In genomic region chr3:129208031-129208380, GRCm38 (mm10) we compare ENCODE assay signal across 21 mouse cellular contexts. TPM values are rescaled to one million over a fixed set of nuclear protein-coding genes. Genes with fewer than 3 reads are reported as not detected.
DNase-seq lines count a peak whose midpoint lies in the region; ATAC-seq lines count a peak whose summit lies in the region.
"Had no signal": no experiment of that assay in that cellular context is flagged by ENCODE, and none has a peak within 500 bp of the region (broad histone marks: within the 10 kb centered on the region; RNA-seq: fewer than 3 reads in every experiment).

No protein-coding gene starts in this region.

- H3K36me3 ChIP-seq in forebrain, embryonic 10.5 days (replicated peaks) = no peaks in the 10 kb centered on the region
- no peaks in the 10 kb centered on the region for H3K36me3 ChIP-seq in forebrain, embryonic 14.5 days (ENCODE audit: control insufficient read depth, insufficient read depth, low read length)
- no peaks in the 10 kb centered on the region for H3K36me3 ChIP-seq in midbrain, embryonic 13.5 days
- no peaks in the 10 kb centered on the region for H3K36me3 ChIP-seq in midbrain, embryonic 16.5 days (ENCODE audit: control insufficient read depth, insufficient read depth, low read length)
- H3K36me3 ChIP-seq in embryonic facial prominence, embryonic 15.5 days = no peaks in the 10 kb centered on the region
- H3K36me3 ChIP-seq: G1E; heart, embryonic 10.5 days; intestine, embryonic 15.5 days had no signal

- no peak overlapping the region for H3K27ac ChIP-seq in forebrain, embryonic 10.5 days
- no peak overlapping the region for H3K27ac ChIP-seq in forebrain, embryonic 14.5 days (ENCODE audit: low read depth, low read length)
- no peak overlapping the region for H3K27ac ChIP-seq in midbrain, embryonic 13.5 days
- H3K27ac ChIP-seq in midbrain, embryonic 16.5 days (ENCODE audit: low read length) = no peak overlapping the region
- no peak overlapping the region for H3K27ac ChIP-seq in embryonic facial prominence, embryonic 15.5 days (replicated peaks)
- H3K27ac ChIP-seq: forebrain, embryonic 13.5 days; heart, embryonic 10.5 days; hindbrain, embryonic 14.5 days; intestine, embryonic 15.5 days had no signal

- no peaks in the 10 kb centered on the region for H3K9me3 ChIP-seq in forebrain, embryonic 10.5 days
- no peaks in the 10 kb centered on the region for H3K9me3 ChIP-seq in forebrain, embryonic 14.5 days (replicated peaks; ENCODE audit: control insufficient read depth, low read length)
- no peaks in the 10 kb centered on the region for H3K9me3 ChIP-seq in midbrain, embryonic 13.5 days
- H3K9me3 ChIP-seq in midbrain, embryonic 16.5 days (replicated peaks; ENCODE audit: control insufficient read depth, low read length, poor library complexity, severe bottlenecking) = no peaks in the 10 kb centered on the region
- H3K9me3 ChIP-seq in embryonic facial prominence, embryonic 15.5 days (replicated peaks) = no peaks in the 10 kb centered on the region
- H3K9me3 ChIP-seq: forebrain, embryonic 13.5 days; heart, embryonic 10.5 days; intestine, embryonic 15.5 days had no signal

- WGBS in forebrain, embryonic 10.5 days = 2% methylated on average over 7 of the region's 7 CpGs
- 2% methylated on average over 7 of the region's 7 CpGs for WGBS in forebrain, embryonic 14.5 days
- 1% methylated on average over 7 of the region's 7 CpGs for WGBS in midbrain, embryonic 13.5 days
- 2% methylated on average over 7 of the region's 7 CpGs for WGBS in midbrain, embryonic 16.5 days
- 25% methylated on average over 7 of the region's 7 CpGs for WGBS in embryonic facial prominence, embryonic 15.5 days

- H3K4me3 ChIP-seq in forebrain, embryonic 10.5 days = no peak overlapping the region
- H3K4me3 ChIP-seq in forebrain, embryonic 14.5 days (ENCODE audit: low read depth, low read length) = no peak overlapping the region
- H3K4me3 ChIP-seq in midbrain, embryonic 13.5 days (replicated peaks) = 0 out of 2 replicates have a peak overlapping the region, but pooled peaks have one; percentile 22
- no peak overlapping the region for H3K4me3 ChIP-seq in midbrain, embryonic 16.5 days (ENCODE audit: low read depth, low read length)
- H3K4me3 ChIP-seq in embryonic facial prominence, embryonic 15.5 days (replicated peaks) = peak overlapping the region; percentile 10
- H3K4me3 ChIP-seq: forebrain, embryonic 13.5 days; intestine, embryonic 15.5 days had no signal

- H3K9ac ChIP-seq in forebrain, embryonic 14.5 days (ENCODE audit: low read length) = no peak overlapping the region
- H3K9ac ChIP-seq in midbrain, embryonic 13.5 days (replicated peaks) = no peak overlapping the region
- no peak overlapping the region for H3K9ac ChIP-seq in midbrain, embryonic 16.5 days (ENCODE audit: low read depth, low read length)
- no peak overlapping the region for H3K9ac ChIP-seq in embryonic facial prominence, embryonic 15.5 days
- H3K9ac ChIP-seq: forebrain, embryonic 13.5 days; hindbrain, embryonic 14.5 days; intestine, embryonic 15.5 days had no signal

- peaks cover 100% of the 10 kb centered on the region for H3K27me3 ChIP-seq in forebrain, embryonic 10.5 days (ENCODE audit: poor library complexity, severe bottlenecking)
- peaks cover 94% of the 10 kb centered on the region for H3K27me3 ChIP-seq in forebrain, embryonic 14.5 days (replicated peaks; ENCODE audit: control insufficient read depth, insufficient read depth, low read length)
- peaks cover 98% of the 10 kb centered on the region for H3K27me3 ChIP-seq in midbrain, embryonic 13.5 days
- peaks cover 76% of the 10 kb centered on the region for H3K27me3 ChIP-seq in midbrain, embryonic 16.5 days (ENCODE audit: control insufficient read depth, insufficient read depth, low read depth, low read length)
- peaks cover 90% of the 10 kb centered on the region for H3K27me3 ChIP-seq in embryonic facial prominence, embryonic 15.5 days

- peaks cover 28% of the 10 kb centered on the region for H3K4me1 ChIP-seq in forebrain, embryonic 10.5 days
- H3K4me1 ChIP-seq in forebrain, embryonic 14.5 days (ENCODE audit: control insufficient read depth, insufficient read depth, low read length) = peaks cover 4% of the 10 kb centered on the region; the same call in 1 of the 2 replicates
- H3K4me1 ChIP-seq in midbrain, embryonic 13.5 days (replicated peaks) = peaks cover 10% of the 10 kb centered on the region
- H3K4me1 ChIP-seq in midbrain, embryonic 16.5 days (ENCODE audit: control insufficient read depth, insufficient read depth, low read length) = peaks cover 8% of the 10 kb centered on the region
- peaks cover 18% of the 10 kb centered on the region for H3K4me1 ChIP-seq in embryonic facial prominence, embryonic 15.5 days

- ATAC-seq in forebrain, embryonic 14.5 days = no peak
- no peak for ATAC-seq in midbrain, embryonic 13.5 days
- no peak for ATAC-seq in midbrain, embryonic 16.5 days
- ATAC-seq in embryonic facial prominence, embryonic 15.5 days (ENCODE audit: insufficient number of reproducible peaks, low FRiP score, low TSS enrichment, low read depth) = no peak
- ATAC-seq: CD4-positive, CD25-positive, alpha-beta regulatory T cell, adult 4 months; forebrain, embryonic 13.5 days; intestine, embryonic 15.5 days had no signal

- DNase-seq in forebrain, embryonic 10.5 days (ENCODE audit: extremely low spot score, low spot score) = peak; percentile 21
- DNase-seq in forebrain, embryonic 14.5 days (ENCODE audit: low spot score) = no peak
- peak; percentile 28 for DNase-seq in retina, postnatal 1 day
- no peak for DNase-seq in frontal cortex, adult 2 months (ENCODE audit: extremely low spot score in 1 of 2, low spot score in 1 of 2)
- DNase-seq in lung, postnatal 10 days = no peak
- DNase-seq: adrenal gland, adult 8-10 months; cerebellum, adult 11 months; cerebellum, adult 8-10 months; gastrocnemius, postnatal 36 days; heart, adult 18-20 months; heart, postnatal 10 days; heart, postnatal 4 days had no signal

- no peak overlapping the region for H3K4me2 ChIP-seq in forebrain, embryonic 14.5 days (ENCODE audit: low read length)
- H3K4me2 ChIP-seq in midbrain, embryonic 13.5 days (replicated peaks) = peak overlapping the region; percentile 40; the same call in 1 of the 2 replicates
- no peak overlapping the region for H3K4me2 ChIP-seq in midbrain, embryonic 16.5 days (ENCODE audit: low read length)
- no peak overlapping the region for H3K4me2 ChIP-seq in embryonic facial prominence, embryonic 15.5 days (replicated peaks)
- H3K4me2 ChIP-seq: forebrain, embryonic 13.5 days; hindbrain, embryonic 14.5 days; intestine, embryonic 15.5 days had no signal

RNA-seq across cellular contexts. Expression of gene Pitx2, which starts 8.3 kb away (rescaled TPM):
- 11.1 and 15.3 TPM in 2 replicates for polyA plus RNA-seq in forebrain, embryonic 10.5 days (2016; fragmentation: Nextera tagmentation; extraction: Ambion mirVana)
- 9.3 and 13.7 TPM in 2 replicates for polyA plus RNA-seq in forebrain, embryonic 14.5 days (2014; fragmentation: Nextera tagmentation; extraction: Ambion mirVana)
- polyA plus RNA-seq in midbrain, embryonic 13.5 days (2015; fragmentation: Nextera tagmentation; extraction: Ambion mirVana) = 59.2 and 101 TPM in 2 replicates
- 29.0 and 37.9 TPM in 2 replicates for polyA plus RNA-seq in midbrain, embryonic 16.5 days (2015; fragmentation: Nextera tagmentation; extraction: Ambion mirVana)
- 82.5 and 88.3 TPM in 2 replicates for polyA plus RNA-seq in embryonic facial prominence, embryonic 15.5 days (2015; fragmentation: Nextera tagmentation; extraction: Ambion mirVana)
- polyA plus RNA-seq in frontal cortex, adult 2 months (2012; rRNA removed) = 0.17 TPM in 1 of 2 replicates, not detected in the other
- polyA plus RNA-seq: G1E had no signal

Comparison
In these comparisons a context has a peak if more than half of its experiments do, and no peak if none do; other contexts are left out.
1. DNase-seq: peak in forebrain, embryonic 10.5 days (single experiment) and retina, postnatal 1 day (single experiment); none in forebrain, embryonic 14.5 days (single experiment), frontal cortex, adult 2 months (0 of 2) and lung, postnatal 10 days (single experiment).
2. H3K4me3 ChIP-seq: peak in midbrain, embryonic 13.5 days (single experiment) and embryonic facial prominence, embryonic 15.5 days (single experiment); none in forebrain, embryonic 10.5 days (single experiment), forebrain, embryonic 14.5 days (single experiment) and midbrain, embryonic 16.5 days (single experiment).